Mouse (Mus musculus): ENCODE measurements at regions not wholly inside any gene's neighbourhood (a gene's known extent, or its start where the extent isn't known, plus 50 kb on each side); places are given as distances from the start of the nearest gene placed in this dataset.

DNA sequence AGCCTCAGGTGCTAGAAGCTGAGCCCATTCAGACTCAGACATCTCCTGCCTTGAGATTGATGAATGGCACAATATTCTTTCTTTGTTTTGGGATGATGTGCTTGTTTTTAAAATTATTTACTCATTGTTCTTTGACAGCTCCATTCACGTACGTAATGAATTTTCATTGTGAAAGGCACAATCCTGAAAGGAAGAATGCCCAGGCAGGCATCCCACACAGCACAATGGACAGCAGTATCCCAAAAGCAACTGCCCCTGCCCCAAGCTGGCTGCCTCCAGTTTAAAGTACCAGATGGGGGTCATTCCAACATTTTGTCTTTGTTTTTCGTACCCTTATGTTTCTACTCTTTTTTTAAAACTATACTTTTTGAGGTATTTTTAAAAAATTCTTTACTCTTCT lies 210.9 kb upstream of the St8sia2 start:
- Histone ChIP-seq H3K4me2 (no peak overlapping the region), H3K4me3 (replicated peaks) (no peak overlapping the region), H3K36me3 (no peaks in the 10 kb centered on the region), H3K9ac (no peak overlapping the region), H3K27me3 (no peaks in the 10 kb centered on the region), H3K27ac (no peak overlapping the region), H3K9me3 (replicated peaks) (no peaks in the 10 kb centered on the region), H3K4me1 (no peaks in the 10 kb centered on the region)
- WGBS: 76% methylated on average over 3 of the region's 3 CpGs
- no peak for ATAC-seq (replicated peaks; ENCODE audit: low FRiP score)

DNA sequence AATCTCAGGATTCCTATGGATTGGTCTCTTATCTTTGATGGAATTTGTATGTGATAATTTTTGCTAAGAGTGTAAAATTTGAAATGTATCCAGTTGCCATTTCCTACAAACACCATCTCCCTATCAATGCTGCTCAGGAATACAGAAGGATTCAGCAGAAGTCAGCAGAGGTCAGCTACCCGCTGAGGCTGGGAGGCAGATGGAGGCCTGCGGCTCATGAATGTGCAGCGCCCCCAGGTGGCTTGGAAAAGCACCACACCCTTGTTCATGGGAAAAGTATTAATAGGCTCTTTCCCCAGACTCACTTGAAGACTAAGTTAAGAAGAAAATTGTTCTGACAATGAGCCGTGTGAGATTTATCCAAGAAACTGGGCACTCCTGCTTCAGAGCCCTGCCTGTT lies 187.2 kb upstream of the St8sia2 start:
- Histone ChIP-seq H3K36me3 (no peaks in the 10 kb centered on the region), H3K4me1 (no peaks in the 10 kb centered on the region), H3K4me2 (no peak overlapping the region), H3K27ac (no peak overlapping the region), H3K27me3 (no peaks in the 10 kb centered on the region), H3K4me3 (replicated peaks) (no peak overlapping the region), H3K9ac (no peak overlapping the region), H3K9me3 (replicated peaks) (no peaks in the 10 kb centered on the region)
- no peak for ATAC-seq (replicated peaks; ENCODE audit: low FRiP score)
- 39% methylated on average over 4 of the region's 4 CpGs for WGBS

DNA sequence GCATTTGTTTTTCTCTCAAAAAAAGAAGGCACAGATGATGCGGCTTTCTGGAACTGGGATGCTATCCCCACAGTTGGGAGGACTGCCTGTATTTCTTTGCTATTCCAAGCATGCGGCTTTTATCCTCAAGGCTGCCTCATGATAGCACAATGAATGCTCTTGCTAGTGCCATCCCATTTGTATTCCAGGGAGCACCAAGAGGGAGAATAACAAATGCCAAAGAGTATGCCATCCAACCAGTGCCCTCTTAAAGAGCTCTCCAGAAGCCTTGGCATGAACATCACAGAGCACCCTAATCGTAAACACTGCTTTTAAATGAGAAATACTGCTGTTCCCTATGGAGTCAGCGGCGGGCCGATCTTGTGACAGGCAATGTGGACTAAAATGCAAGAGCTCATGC lies 185.3 kb upstream of the St8sia2 start:
- Histone ChIP-seq H3K36me3 (no peaks in the 10 kb centered on the region), H3K4me1 (no peaks in the 10 kb centered on the region), H3K9ac (no peak overlapping the region), H3K27ac (no peak overlapping the region), H3K27me3 (no peaks in the 10 kb centered on the region), H3K4me2 (no peak overlapping the region), H3K4me3 (replicated peaks) (no peak overlapping the region), H3K9me3 (replicated peaks) (no peaks in the 10 kb centered on the region)
- 95% methylated on average over 6 of the region's 6 CpGs for WGBS
- ATAC-seq (replicated peaks; ENCODE audit: low FRiP score): no peak

DNA sequence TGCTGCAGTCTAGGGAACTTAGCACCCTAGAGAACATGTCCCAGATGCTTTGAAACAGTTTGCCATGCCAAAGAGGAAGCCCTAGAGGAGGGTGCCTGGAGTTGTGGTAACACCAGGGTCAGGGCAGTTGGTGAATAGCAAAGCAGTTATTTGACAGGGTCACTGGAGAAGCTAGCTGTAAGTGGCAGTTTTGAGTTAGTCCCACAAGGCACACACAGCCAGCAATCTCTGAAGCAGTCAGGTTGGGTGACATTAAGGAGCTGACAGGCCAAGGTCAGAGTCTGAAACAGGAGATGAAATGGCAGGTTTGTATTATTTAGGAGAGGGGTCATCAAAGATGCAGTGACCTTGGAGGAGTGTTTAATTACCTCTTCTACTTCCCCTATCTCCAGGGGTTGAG lies 171.2 kb upstream of the St8sia2 start:
- no peak for ATAC-seq (replicated peaks; ENCODE audit: low FRiP score)

DNA sequence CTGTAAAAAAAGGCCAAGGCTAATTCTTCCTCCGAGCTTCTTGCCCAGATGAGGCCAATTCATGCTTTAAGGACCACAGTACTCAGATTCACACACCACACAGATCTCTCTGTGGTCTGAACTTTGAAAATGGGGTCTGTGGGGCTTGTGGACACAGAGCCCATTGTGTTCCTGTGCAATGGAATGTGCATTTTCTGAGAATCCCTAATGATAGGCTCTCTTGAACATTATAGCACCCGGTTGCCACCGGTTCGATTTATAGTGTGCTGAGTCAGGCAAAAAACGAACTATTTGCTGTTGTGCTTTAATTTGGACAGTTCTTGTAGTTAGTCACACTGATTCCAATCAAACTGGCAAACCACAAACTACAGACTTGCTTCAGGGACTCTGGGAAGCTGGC lies 160.7 kb upstream of the St8sia2 start:
- Histone ChIP-seq H3K36me3 (no peaks in the 10 kb centered on the region), H3K4me2 (no peak overlapping the region), H3K27me3 (0 out of 2 replicates have a peak, but pooled peaks cover 2% of the 10 kb centered on the region), H3K4me3 (replicated peaks) (no peak overlapping the region), H3K4me1 (peaks cover 18% of the 10 kb centered on the region), H3K27ac (no peak overlapping the region), H3K9me3 (replicated peaks) (no peaks in the 10 kb centered on the region), H3K9ac (no peak overlapping the region)
- 41% methylated on average over 5 of the region's 5 CpGs for WGBS
- ATAC-seq (replicated peaks; ENCODE audit: low FRiP score): no peak

More for the DNA sequence above, 171.2 kb upstream of the St8sia2 start:
- Histone ChIP-seq H3K27me3 (no peaks in the 10 kb centered on the region), H3K36me3 (no peaks in the 10 kb centered on the region), H3K4me1 (no peaks in the 10 kb centered on the region), H3K9me3 (replicated peaks) (no peaks in the 10 kb centered on the region), H3K9ac (no peak overlapping the region), H3K4me3 (replicated peaks) (no peak overlapping the region), H3K27ac (no peak overlapping the region), H3K4me2 (no peak overlapping the region)

DNA sequence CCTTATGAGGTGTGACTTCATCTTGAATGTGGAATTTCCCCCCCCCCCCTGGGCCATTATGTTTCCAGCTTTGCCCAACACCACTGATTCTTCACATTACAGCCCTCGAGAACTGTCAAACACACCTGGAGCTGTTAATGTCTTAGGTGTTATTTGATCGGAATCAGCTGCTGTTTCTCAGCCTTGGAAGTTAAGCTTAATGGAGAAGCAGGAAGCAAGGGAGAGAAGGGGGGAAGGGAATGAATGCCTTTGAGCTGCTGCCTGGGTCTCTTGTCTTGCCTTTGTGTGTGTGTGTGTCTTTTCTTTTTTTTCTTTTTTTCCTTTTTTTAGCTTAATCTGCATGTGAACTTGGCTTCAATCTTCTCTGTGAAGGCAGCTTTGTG lies 159.7 kb upstream of the St8sia2 start:
- Histone ChIP-seq H3K27ac (0 out of 2 replicates have a peak overlapping the region, but pooled peaks have one; percentile 32), H3K4me3 (replicated peaks) (no peak overlapping the region), H3K27me3 (no peaks in the 10 kb centered on the region), H3K9me3 (replicated peaks) (no peaks in the 10 kb centered on the region), H3K4me2 (no peak overlapping the region), H3K9ac (no peak overlapping the region), H3K4me1 (peaks cover 18% of the 10 kb centered on the region), H3K36me3 (no peaks in the 10 kb centered on the region)
- peak; percentile 60 for ATAC-seq (replicated peaks; ENCODE audit: low FRiP score)
- 26% methylated on average over 2 of the region's 2 CpGs for WGBS

DNA sequence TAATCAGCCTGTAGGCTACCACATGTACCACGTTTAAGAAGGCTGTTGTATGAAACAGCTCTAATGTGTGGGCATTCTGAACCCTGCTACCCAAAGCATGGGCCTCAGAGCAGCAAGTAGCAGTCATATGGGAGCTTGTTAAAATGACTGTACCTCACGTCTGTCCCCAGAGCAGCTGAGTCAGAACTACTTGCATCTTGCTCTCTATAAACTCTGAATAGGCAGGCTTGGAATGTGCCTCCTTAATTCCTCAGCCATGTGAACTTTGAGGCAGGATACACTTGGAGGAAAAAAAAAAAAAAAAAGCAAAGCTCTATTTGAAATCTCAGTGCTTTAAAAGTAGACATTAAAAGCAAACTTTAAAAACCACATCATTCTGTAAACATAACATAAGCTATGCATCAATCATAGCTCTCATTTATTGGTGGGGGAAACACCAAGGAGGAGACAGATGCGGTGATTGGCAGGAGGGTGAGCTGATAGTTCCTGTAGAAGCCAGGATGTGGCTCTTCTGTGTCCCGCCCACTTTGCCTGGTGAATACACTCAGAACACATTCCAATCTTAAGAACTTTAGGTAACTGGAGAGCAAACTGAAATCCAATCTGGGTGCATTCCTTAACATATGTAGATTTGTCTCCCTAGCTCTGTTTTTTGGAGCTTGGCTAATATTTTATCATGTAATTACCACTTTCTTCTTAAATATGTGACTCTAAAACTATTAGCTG lies 159.2 kb upstream of the St8sia2 start:
- ATAC-seq (replicated peaks; ENCODE audit: low FRiP score): peak; percentile 64

DNA sequence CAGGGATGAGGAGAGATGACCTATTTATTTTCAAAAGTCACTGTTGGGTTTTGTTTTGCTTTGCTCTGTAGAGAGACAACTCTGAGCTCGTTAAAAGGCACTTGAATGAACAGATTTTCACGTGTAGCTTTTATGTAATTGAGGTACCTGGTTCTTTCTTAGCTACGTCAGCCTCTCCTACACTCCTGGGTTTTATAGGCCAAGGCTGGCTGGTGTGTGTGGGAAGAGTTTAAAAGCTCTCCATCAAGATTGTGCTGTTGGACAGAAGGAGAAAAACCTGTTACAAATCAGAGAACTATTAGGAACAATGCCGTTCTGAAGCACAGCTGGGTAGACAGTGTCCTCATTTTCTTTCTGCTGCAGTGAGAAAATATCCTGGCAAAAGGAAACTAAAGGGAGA lies 138.1 kb upstream of the St8sia2 start:
- WGBS: 68% methylated on average over 4 of the region's 4 CpGs
- no peaks in the 10 kb centered on the region for H3K4me1 ChIP-seq
- no peak overlapping the region for H3K4me2 ChIP-seq
- H3K27ac ChIP-seq: no peak overlapping the region
- no peaks in the 10 kb centered on the region for H3K9me3 ChIP-seq (replicated peaks)
- no peak for ATAC-seq (replicated peaks; ENCODE audit: low FRiP score)
- H3K9ac ChIP-seq: no peak overlapping the region
- H3K27me3 ChIP-seq: no peaks in the 10 kb centered on the region
- no peaks in the 10 kb centered on the region for H3K36me3 ChIP-seq
- H3K4me3 ChIP-seq (replicated peaks): no peak overlapping the region

More for the DNA sequence above, 159.2 kb upstream of the St8sia2 start:
- H3K27ac ChIP-seq: 0 out of 2 replicates have a peak overlapping the region, but pooled peaks have one; percentile 32
- H3K27me3 ChIP-seq: no peaks in the 10 kb centered on the region
- H3K9ac ChIP-seq: no peak overlapping the region
- no peak overlapping the region for H3K4me3 ChIP-seq (replicated peaks)
- 53% methylated on average over 4 of the region's 4 CpGs for WGBS
- H3K9me3 ChIP-seq (replicated peaks): no peaks in the 10 kb centered on the region
- H3K4me2 ChIP-seq: no peak overlapping the region
- peaks cover 18% of the 10 kb centered on the region for H3K4me1 ChIP-seq
- no peaks in the 10 kb centered on the region for H3K36me3 ChIP-seq

DNA sequence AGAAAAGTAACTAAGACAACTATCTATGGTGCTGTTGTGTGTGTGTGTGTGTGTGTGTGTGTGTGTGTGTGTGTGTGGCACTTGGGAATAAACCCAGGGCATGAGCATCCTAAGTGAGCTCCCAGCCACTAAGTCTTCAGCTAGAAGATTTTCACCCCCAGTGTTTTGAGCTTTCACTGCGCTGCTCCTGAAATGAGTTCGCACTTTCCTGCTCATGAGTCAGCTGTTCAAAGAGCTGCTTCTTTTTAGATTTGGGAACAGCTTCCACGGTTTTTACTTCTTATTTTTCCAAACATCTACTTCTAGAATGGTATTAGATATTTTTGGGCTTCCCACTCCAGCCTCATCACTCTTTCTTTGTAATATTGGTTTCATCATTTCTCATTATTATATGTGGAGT lies 129.7 kb upstream of the St8sia2 start:
- H3K4me2 ChIP-seq: no peak overlapping the region
- no peaks in the 10 kb centered on the region for H3K27me3 ChIP-seq
- no peak overlapping the region for H3K4me3 ChIP-seq (replicated peaks)
- no peak for ATAC-seq (replicated peaks; ENCODE audit: low FRiP score)
- 89% methylated on average over 3 of the region's 3 CpGs for WGBS
- no peak overlapping the region for H3K27ac ChIP-seq
- no peak overlapping the region for H3K9ac ChIP-seq
- H3K9me3 ChIP-seq (replicated peaks): no peaks in the 10 kb centered on the region
- no peaks in the 10 kb centered on the region for H3K4me1 ChIP-seq
- no peaks in the 10 kb centered on the region for H3K36me3 ChIP-seq

DNA sequence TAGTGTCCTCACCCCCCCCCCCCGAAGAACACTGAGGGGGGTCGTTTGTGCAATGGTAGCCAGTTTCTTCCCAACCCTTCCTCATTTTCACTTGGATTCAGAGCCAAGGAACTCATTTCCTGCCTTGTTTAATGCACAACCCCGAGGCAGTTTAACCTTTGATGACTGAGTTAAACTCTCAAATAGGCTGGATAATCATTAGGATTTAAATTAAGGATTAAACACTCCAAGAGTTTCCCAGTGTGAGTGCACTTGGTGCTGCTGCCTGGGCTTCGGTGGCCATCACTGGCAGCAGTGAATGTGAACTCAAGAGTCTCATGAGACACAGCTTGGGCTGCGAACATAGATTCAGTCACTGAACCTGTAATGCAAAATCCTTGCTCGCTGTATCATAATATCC lies 124.7 kb upstream of the St8sia2 start:
- Histone ChIP-seq H3K27ac (peak overlapping the region; percentile 41), H3K9ac (no peak overlapping the region), H3K36me3 (no peaks in the 10 kb centered on the region), H3K4me1 (0 out of 2 replicates have a peak, but pooled peaks cover 2% of the 10 kb centered on the region), H3K4me3 (replicated peaks) (no peak overlapping the region), H3K4me2 (no peak overlapping the region), H3K9me3 (replicated peaks) (no peaks in the 10 kb centered on the region), H3K27me3 (no peaks in the 10 kb centered on the region)
- ATAC-seq (replicated peaks; ENCODE audit: low FRiP score): peak; percentile 74
- 48% methylated on average over 6 of the region's 6 CpGs for WGBS

DNA sequence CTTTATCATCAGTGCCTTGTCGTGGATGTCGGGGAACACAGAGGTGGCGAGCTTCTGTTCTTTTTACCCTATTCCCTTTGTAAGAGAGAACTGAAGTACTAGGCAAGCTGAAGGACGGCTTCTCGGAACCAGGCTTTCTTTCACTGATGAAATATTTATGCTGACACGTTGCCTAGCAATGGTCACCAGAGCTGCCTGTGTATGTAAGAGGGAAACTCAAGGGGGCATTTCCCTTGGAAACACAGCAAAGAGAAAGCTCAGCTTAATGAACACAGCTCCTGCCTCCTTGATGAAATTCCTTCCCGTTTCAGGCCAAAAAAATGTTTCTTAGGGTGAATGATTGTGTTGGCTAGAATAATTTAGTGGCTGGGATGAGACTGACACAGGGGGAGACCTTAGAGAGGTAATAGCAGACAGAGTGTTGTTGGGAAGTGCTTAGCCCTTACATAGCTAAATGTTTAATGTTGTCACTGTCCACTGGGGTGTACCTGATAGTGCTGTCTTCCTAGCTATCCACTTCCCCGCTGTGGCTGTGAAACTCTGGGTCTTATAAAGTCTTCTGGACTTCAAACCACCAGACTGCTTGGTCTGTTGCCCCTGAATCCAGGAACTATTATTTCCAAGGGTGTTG lies 116.8 kb upstream of the St8sia2 start:
- H3K9ac ChIP-seq: no peak overlapping the region
- H3K4me1 ChIP-seq: peaks cover 4% of the 10 kb centered on the region; the same call in 1 of the 2 replicates
- H3K36me3 ChIP-seq: no peaks in the 10 kb centered on the region
- no peaks in the 10 kb centered on the region for H3K9me3 ChIP-seq (replicated peaks)
- no peak overlapping the region for H3K4me3 ChIP-seq (replicated peaks)
- 72% methylated on average over 8 of the region's 8 CpGs for WGBS
- H3K27ac ChIP-seq: no peak overlapping the region
- ATAC-seq (replicated peaks; ENCODE audit: low FRiP score): no peak
- H3K4me2 ChIP-seq: no peak overlapping the region
- H3K27me3 ChIP-seq: no peaks in the 10 kb centered on the region

DNA sequence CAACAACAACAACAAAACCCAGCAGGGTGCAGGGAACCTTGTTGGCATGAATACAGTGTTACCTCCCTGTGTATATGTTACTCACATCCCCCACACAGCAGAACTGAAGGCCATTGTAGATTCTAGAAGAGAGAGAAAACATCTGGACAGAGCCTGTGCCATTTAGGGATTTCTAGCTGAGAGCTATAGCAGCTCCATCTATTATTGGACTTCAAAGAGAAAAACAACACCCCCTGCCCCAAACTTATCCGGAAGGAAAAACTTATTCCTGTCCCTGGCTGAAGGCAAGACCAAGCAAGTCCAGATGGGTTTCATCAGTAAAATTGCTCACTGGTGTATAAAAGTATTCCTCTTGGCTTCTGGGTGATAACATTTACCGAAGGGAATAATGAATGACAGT lies 98.6 kb upstream of the St8sia2 start:
- peak overlapping the region; percentile 49; the same call in 1 of the 2 replicates for H3K27ac ChIP-seq

More for the DNA sequence above, 98.6 kb upstream of the St8sia2 start:
- no peak overlapping the region for H3K9ac ChIP-seq
- H3K4me3 ChIP-seq (replicated peaks): no peak overlapping the region
- H3K4me2 ChIP-seq: no peak overlapping the region
- peaks cover 18% of the 10 kb centered on the region; the same call in 1 of the 2 replicates for H3K4me1 ChIP-seq
- ATAC-seq (replicated peaks; ENCODE audit: low FRiP score): peak; percentile 72
- WGBS: 36% methylated on average over 2 of the region's 2 CpGs
- no peaks in the 10 kb centered on the region for H3K9me3 ChIP-seq (replicated peaks)
- H3K27me3 ChIP-seq: no peaks in the 10 kb centered on the region
- no peaks in the 10 kb centered on the region for H3K36me3 ChIP-seq

Measured in kidney, embryonic 15.5 days (tissue).